In genomic region chr19:4476601-4477257, GRCm38 (mm10) we compare ENCODE assay signal across 9 mouse cellular contexts. TPM values are rescaled to one million over a fixed set of nuclear protein-coding genes. Genes with fewer than 3 reads are reported as not detected.
DNase-seq lines count a peak whose midpoint lies in the region; ATAC-seq and TF ChIP-seq lines count a peak whose summit lies in the region.
"Had no signal": no experiment of that assay in that cellular context is flagged by ENCODE, and none has a peak within 500 bp of the region (broad histone marks: within the 10 kb centered on the region; RNA-seq: fewer than 3 reads in every experiment).

No protein-coding gene starts in this region.

- DNase-seq in heart, adult 18-20 months = peak; percentile 13 to 44
- no peak for DNase-seq in heart, postnatal 25 days (ENCODE audit: low spot score)
- peak; percentile 61 for DNase-seq in brain, embryonic 14.5 days (ENCODE audit: low read depth)
- peak; percentile 26 for DNase-seq in naive thymus-derived CD4-positive, alpha-beta T cell, adult 2 months (ENCODE audit: low read depth)

- H3K4me1 ChIP-seq in forebrain, embryonic 12.5 days = peaks cover 13% of the 10 kb centered on the region
- H3K4me1 ChIP-seq in hindbrain, embryonic 16.5 days (ENCODE audit: control insufficient read depth, insufficient read depth, low read depth, low read length) = peaks cover 9% of the 10 kb centered on the region
- peaks cover 9% of the 10 kb centered on the region for H3K4me1 ChIP-seq in limb, embryonic 12.5 days (replicated peaks)

- H3K27me3 ChIP-seq in forebrain, embryonic 12.5 days = peaks cover 76% of the 10 kb centered on the region
- peaks cover 11% of the 10 kb centered on the region for H3K27me3 ChIP-seq in hindbrain, embryonic 16.5 days (replicated peaks; ENCODE audit: control insufficient read depth, insufficient read depth, low read length)
- peaks cover 64% of the 10 kb centered on the region for H3K27me3 ChIP-seq in limb, embryonic 12.5 days

- no peak for TF ChIP-seq POLR2A in brain, embryonic 14.5 days (IDR thresholded peaks at IDR 0.05; ENCODE audit: borderline replicate concordance, extremely low read depth, insufficient read depth, insufficient read length, poor library complexity, severe bottlenecking)

- under 1% methylated on average over 68 of the region's 70 CpGs for WGBS in forebrain, embryonic 12.5 days
- under 1% methylated on average over 45 of the region's 70 CpGs for WGBS in hindbrain, embryonic 16.5 days
- under 1% methylated on average over 70 of the region's 70 CpGs for whole genome bisulfite sequencing in limb, embryonic 12.5 days

- ATAC-seq in forebrain, embryonic 12.5 days (ENCODE audit: low FRiP score) = peak; percentile 49; the same call in 1 of the 2 replicates
- ATAC-seq in hindbrain, embryonic 16.5 days = peak; percentile 82
- peak; percentile 45; the same call in 1 of the 2 replicates for ATAC-seq in limb, embryonic 12.5 days (ENCODE audit: insufficient number of reproducible peaks, insufficient read depth, low FRiP score, low TSS enrichment, low read depth)
- ATAC-seq in megakaryocyte-erythroid progenitor cell, adult 5-6 weeks (replicated peaks; ENCODE audit: low FRiP score, low TSS enrichment, poor library complexity, severe bottlenecking) = no peak

- H3K9me3 ChIP-seq in forebrain, embryonic 12.5 days = no peaks in the 10 kb centered on the region
- no peaks in the 10 kb centered on the region for H3K9me3 ChIP-seq in hindbrain, embryonic 16.5 days (ENCODE audit: control insufficient read depth, low read length)
- H3K9me3 ChIP-seq in limb, embryonic 12.5 days = no peaks in the 10 kb centered on the region

- peak overlapping the region; percentile 96 for H3K4me2 ChIP-seq in forebrain, embryonic 12.5 days
- H3K4me2 ChIP-seq in hindbrain, embryonic 16.5 days (ENCODE audit: low read length) = peak overlapping the region; percentile 98
- H3K4me2 ChIP-seq in limb, embryonic 12.5 days = peak overlapping the region; percentile 96

- H3K9ac ChIP-seq in forebrain, embryonic 12.5 days = peak overlapping the region; percentile 56
- peak overlapping the region; percentile 75 for H3K9ac ChIP-seq in hindbrain, embryonic 16.5 days (ENCODE audit: low read depth, low read length)
- peak overlapping the region; percentile 59 for H3K9ac ChIP-seq in limb, embryonic 12.5 days (replicated peaks)

- TF ChIP-seq CTCF in brain, embryonic 14.5 days (IDR thresholded peaks at IDR 0.05; ENCODE audit: borderline replicate concordance, extremely low read depth, insufficient read depth, insufficient read length) = 0 out of 2 replicates have a peak, but pooled peaks have one; percentile 4

- H3K27ac ChIP-seq in forebrain, embryonic 12.5 days = no peak overlapping the region
- H3K27ac ChIP-seq in hindbrain, embryonic 16.5 days (ENCODE audit: low read depth, low read length) = peak overlapping the region; percentile 68
- no peak overlapping the region for H3K27ac ChIP-seq in limb, embryonic 12.5 days

- H3K4me3 ChIP-seq in forebrain, embryonic 12.5 days (replicated peaks) = peak overlapping the region; percentile 53
- peak overlapping the region; percentile 67 for H3K4me3 ChIP-seq in hindbrain, embryonic 16.5 days (ENCODE audit: low read length)
- H3K4me3 ChIP-seq in limb, embryonic 12.5 days (replicated peaks) = peak overlapping the region; percentile 58

- H3K36me3 ChIP-seq in forebrain, embryonic 12.5 days (replicated peaks) = no peaks in the 10 kb centered on the region
- H3K36me3 ChIP-seq in hindbrain, embryonic 16.5 days (ENCODE audit: control insufficient read depth, insufficient read depth, low read length) = no peaks in the 10 kb centered on the region
- H3K36me3 ChIP-seq in limb, embryonic 12.5 days = no peaks in the 10 kb centered on the region

- intact Hi-C loops in heart, postnatal 25 days (cut with DNase I) = no loop called here

RNA-seq across cellular contexts. Expression of gene Syt12, which starts 0.5 kb away (rescaled TPM):
- total RNA-seq in heart, adult 18-20 months (2021) = 1 to 10 TPM; 4.2 to 7.2 TPM
- 1 to 10 TPM; 5.0 to 6.7 TPM for total RNA-seq in heart, postnatal 25 days (2021)
- 1.7 and 2.9 TPM in 2 replicates for polyA plus RNA-seq in brain, embryonic 14.5 days (2012; rRNA removed)
- polyA plus RNA-seq in forebrain, embryonic 12.5 days (2016; fragmentation: Nextera tagmentation; extraction: Ambion mirVana) = 1.3 and 2.7 TPM in 2 replicates
- polyA plus RNA-seq in hindbrain, embryonic 16.5 days (2015; fragmentation: Nextera tagmentation; extraction: Ambion mirVana) = 8.4 and 9.0 TPM in 2 replicates
- polyA plus RNA-seq in limb, embryonic 12.5 days (2016; fragmentation: Nextera tagmentation; extraction: Ambion mirVana) = 0.63 and 0.88 TPM in 2 replicates
- not detected in 2 replicates for total RNA-seq in megakaryocyte-erythroid progenitor cell, adult 5-6 weeks (2014; fragmentation: Nextera tagmentation)
- total RNA-seq in megakaryocyte-erythroid progenitor cell, adult 5-6 weeks (2017) = not detected in 2 replicates

RNA-seq across cellular contexts. Expression of gene 2010003K11Rik, which starts 21.7 kb away (rescaled TPM):
- 1 to 10 TPM in 1 of 2 experiments, not detected in 1; 1.2 TPM for total RNA-seq in heart, adult 18-20 months (2021)
- total RNA-seq in heart, postnatal 25 days (2021) = under 1 TPM in 1 of 2 experiments, not detected in 1; 0.22 TPM
- 0.08 TPM in 1 of 2 replicates, not detected in the other for polyA plus RNA-seq in brain, embryonic 14.5 days (2012; rRNA removed)
- not detected in 2 replicates for polyA plus RNA-seq in forebrain, embryonic 12.5 days (2016; fragmentation: Nextera tagmentation; extraction: Ambion mirVana)
- not detected in 2 replicates for polyA plus RNA-seq in hindbrain, embryonic 16.5 days (2015; fragmentation: Nextera tagmentation; extraction: Ambion mirVana)
- not detected in 2 replicates for polyA plus RNA-seq in limb, embryonic 12.5 days (2016; fragmentation: Nextera tagmentation; extraction: Ambion mirVana)
- not detected in 2 replicates for total RNA-seq in megakaryocyte-erythroid progenitor cell, adult 5-6 weeks (2014; fragmentation: Nextera tagmentation)
- total RNA-seq in megakaryocyte-erythroid progenitor cell, adult 5-6 weeks (2017) = not detected in 2 replicates
- total RNA-seq: gastrocnemius, postnatal 36 days had no signal

RNA-seq across cellular contexts. Expression of gene Pcx, which starts 33.5 kb away (rescaled TPM):
- total RNA-seq in heart, adult 18-20 months (2021) = 10 to 100 TPM; 44.9 to 96.4 TPM
- total RNA-seq in heart, postnatal 25 days (2021) = 10 to 100 TPM; 30.9 to 36.8 TPM
- polyA plus RNA-seq in brain, embryonic 14.5 days (2012; rRNA removed) = 12.4 and 19.4 TPM in 2 replicates
- polyA plus RNA-seq in forebrain, embryonic 12.5 days (2016; fragmentation: Nextera tagmentation; extraction: Ambion mirVana) = 19.2 and 20.0 TPM in 2 replicates
- 52.5 and 53.2 TPM in 2 replicates for polyA plus RNA-seq in hindbrain, embryonic 16.5 days (2015; fragmentation: Nextera tagmentation; extraction: Ambion mirVana)
- 20.6 and 24.0 TPM in 2 replicates for polyA plus RNA-seq in limb, embryonic 12.5 days (2016; fragmentation: Nextera tagmentation; extraction: Ambion mirVana)
- 4.8 and 11.0 TPM in 2 replicates for total RNA-seq in megakaryocyte-erythroid progenitor cell, adult 5-6 weeks (2014; fragmentation: Nextera tagmentation)
- 2.9 and 3.9 TPM in 2 replicates for total RNA-seq in megakaryocyte-erythroid progenitor cell, adult 5-6 weeks (2017)

RNA-seq across cellular contexts. Expression of gene Rhod, which starts 37.5 kb away (rescaled TPM):
- total RNA-seq in heart, adult 18-20 months (2021) = 1 to 10 TPM; 5.4 to 5.8 TPM
- total RNA-seq in heart, postnatal 25 days (2021) = 1 to 10 TPM; 4.6 to 6.4 TPM
- polyA plus RNA-seq in brain, embryonic 14.5 days (2012; rRNA removed) = 4.2 and 5.2 TPM in 2 replicates
- 8.6 and 14.9 TPM in 2 replicates for polyA plus RNA-seq in forebrain, embryonic 12.5 days (2016; fragmentation: Nextera tagmentation; extraction: Ambion mirVana)
- 6.4 and 6.6 TPM in 2 replicates for polyA plus RNA-seq in hindbrain, embryonic 16.5 days (2015; fragmentation: Nextera tagmentation; extraction: Ambion mirVana)
- polyA plus RNA-seq in limb, embryonic 12.5 days (2016; fragmentation: Nextera tagmentation; extraction: Ambion mirVana) = 39.2 and 55.1 TPM in 2 replicates
- total RNA-seq in megakaryocyte-erythroid progenitor cell, adult 5-6 weeks (2014; fragmentation: Nextera tagmentation) = 0.72 TPM in 1 of 2 replicates, not detected in the other
- total RNA-seq in megakaryocyte-erythroid progenitor cell, adult 5-6 weeks (2017) = not detected in 2 replicates
